Mouse (Mus musculus) adrenal gland, postnatal 4 days (tissue): ENCODE data around the gene Olfr98. TPM values are rescaled to one million over a fixed set of nuclear protein-coding genes. Genes with fewer than 3 reads are reported as not detected.
"Not testable (repeated sequence)": the region's sequence is repeated elsewhere in the genome, so short reads cannot be mapped to it uniquely, and the experiment has no call there.

Experiments used
- DNase-seq, 2 experiments: peaks; one replicate each; pipeline ENCODE4 v3.0.0; 2021 to 2022; ENCODE audit warnings: low spot score in 2 of 2, mixed read lengths in 2 of 2
- long read RNA-seq, 2 experiments: library from polyadenylated mRNA; stranded (forward); transcript quantifications; one replicate each; pipeline ENCODE4 v2.0.0; 2021
- total RNA-seq, 2 experiments: library from RNA; stranded (reverse); gene quantifications; 2 replicates each; pipeline ENCODE4 v1.2.3; 2021

Olfr98 gene
- total RNA-seq: not detected
- long read RNA-seq, experiment 1: 0 reads
- long read RNA-seq, experiment 2: 0 reads

DNA sequence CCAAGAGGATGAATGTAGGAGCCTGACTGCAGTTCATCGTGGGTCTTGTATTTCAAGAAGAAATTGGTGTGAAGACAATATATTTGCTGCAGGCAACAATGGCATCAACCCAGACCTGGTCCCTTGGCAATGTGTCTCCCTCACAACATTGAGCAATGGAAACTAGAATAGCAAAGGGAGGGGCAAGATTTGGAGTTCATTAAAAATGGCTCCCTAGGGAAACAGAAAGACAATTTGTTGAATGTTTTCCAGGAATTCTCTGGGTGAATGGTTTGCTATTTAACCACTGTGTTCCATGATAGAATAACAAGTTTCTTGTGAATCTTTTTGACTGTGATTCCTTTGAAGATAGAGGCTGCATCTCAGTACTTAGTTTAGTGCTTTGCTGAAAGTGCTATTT is at the start of gene Olfr98:
Olfr98 (minus strand) TSS at position 124 of the 400 bp plus-strand sequence.
- no peak for DNase-seq

DNA sequence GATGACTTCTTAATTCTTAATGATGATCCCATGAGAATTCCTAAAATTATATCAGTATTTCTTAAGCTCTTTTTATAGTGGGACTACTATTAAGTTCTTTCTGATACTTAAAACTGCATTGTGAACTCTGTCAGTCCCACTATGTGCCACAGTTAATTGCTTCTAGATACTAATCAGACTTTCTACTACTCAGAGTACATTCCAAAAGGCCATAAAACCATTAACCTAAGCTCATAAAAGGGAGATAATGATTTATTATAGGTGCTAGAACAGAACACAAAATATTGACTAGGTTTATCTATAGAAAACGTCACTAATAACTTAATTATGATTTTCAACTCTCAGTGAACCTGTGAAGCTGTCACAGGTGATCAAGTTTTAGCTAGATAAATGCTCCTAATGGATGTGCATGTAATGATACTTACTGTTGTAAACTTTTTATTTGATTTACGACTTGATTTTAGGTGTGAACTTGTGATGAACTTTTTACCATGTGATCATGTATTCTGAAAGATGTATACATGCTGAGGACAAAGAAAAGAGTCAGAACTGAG is 46.7 kb upstream of the Olfr98 start:
- no peak for DNase-seq

DNA sequence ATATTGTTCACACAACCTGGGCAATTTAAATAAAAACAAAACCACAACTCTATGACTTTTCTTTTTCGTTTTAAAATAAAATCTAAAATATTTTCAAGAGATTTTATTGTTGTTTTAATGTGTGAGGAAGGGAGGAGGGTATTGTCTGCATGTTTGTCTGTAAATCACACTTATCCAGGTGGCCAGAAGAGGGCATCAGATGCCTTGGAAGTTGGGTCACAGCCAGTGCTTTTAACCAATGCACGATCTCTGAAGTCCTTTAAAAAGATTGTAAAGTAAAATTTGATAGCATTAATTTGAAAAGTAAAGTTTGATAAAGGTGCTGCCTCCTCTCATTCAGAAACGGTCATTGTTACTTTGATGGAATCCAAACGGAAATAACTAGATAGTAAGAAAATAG is 44.9 kb upstream of the Olfr98 start:
- no peak for DNase-seq

DNA sequence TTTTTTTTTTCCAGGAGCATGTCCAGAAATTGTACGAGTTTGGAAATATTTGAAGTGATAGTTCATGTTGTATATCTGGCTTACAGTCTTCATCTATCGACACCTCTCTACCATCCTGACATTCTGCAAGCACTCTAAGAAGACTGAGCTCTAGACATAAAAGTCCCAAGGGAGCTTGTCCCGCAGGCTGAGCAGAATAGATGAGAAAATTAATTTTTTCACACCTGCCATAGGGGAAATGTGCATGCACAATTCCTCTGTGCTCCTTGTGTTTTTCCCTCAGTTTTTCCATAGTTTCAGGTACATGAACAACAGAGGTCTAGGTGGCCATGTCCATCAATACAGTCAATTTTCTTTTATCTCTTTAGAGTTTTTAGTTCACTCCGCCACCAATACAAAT is 40.7 kb upstream of the Olfr98 start, which contains the start of gene Olfr101:
Olfr101 (minus strand) TSS at position 101 of the 400 bp plus-strand sequence.
- DNase-seq: no peak

DNA sequence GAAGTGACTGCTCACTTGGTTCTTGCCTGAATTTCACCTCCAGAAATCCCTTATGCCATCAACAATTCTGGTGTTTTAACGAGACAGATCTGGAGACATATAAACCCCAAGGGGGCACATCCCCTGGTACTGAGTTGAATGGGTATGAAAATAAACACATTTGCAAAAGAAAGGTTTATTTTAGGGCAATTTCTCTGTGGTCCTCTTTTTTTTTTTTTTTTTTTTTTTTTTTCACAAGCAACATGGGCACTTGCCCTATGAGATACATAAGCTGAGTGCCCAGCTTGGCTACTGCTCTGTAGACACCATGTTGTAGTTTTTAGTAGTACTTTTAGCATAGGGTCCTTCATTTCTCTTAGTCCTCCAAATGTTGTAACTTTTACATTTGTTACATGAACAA is 19.8 kb upstream of the Olfr98 start, which contains the start of gene Olfr99:
Olfr99 (minus strand) TSS at position 101 of the 400 bp plus-strand sequence.
- no peak for DNase-seq

DNA sequence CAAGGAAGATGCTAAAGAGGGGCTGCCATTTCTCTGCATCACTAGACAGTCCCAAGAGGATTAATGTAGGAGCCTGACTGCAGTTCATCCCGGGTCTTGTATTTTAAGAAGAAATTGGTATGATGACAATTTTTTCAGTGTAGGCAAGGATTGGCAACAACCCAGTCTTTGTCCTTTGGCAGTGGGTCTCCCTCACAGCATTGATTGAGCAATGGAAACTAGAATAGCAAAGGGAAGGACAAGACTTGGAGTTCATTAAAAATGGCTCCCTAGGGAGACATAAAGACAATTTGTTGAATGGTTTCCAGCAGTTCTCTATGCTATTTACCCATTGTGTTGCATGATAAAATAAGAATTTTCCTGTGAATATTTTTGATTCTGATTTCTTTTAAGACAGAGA is 16.8 kb upstream of the Olfr98 start:
- no peak for DNase-seq

DNA sequence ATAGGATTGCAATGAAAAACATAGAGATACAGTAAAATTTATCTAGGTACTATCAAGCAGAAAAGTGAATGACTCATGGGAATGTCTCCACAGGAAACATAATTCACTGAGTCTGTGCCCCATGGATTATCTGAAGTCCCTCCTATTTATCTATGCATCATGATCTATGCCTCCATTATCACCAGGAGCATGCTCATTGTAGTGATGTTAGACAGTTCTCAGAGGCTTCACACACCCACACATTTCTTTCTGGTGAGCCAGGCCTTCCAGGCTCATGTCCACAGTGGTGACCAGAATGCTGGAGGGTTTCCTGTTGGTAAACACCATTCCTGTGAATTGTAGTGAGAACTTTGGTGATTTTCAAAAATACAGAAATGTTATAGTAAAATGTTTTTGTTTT is 13.0 kb upstream of the Olfr98 start:
- DNase-seq: no peak

DNA sequence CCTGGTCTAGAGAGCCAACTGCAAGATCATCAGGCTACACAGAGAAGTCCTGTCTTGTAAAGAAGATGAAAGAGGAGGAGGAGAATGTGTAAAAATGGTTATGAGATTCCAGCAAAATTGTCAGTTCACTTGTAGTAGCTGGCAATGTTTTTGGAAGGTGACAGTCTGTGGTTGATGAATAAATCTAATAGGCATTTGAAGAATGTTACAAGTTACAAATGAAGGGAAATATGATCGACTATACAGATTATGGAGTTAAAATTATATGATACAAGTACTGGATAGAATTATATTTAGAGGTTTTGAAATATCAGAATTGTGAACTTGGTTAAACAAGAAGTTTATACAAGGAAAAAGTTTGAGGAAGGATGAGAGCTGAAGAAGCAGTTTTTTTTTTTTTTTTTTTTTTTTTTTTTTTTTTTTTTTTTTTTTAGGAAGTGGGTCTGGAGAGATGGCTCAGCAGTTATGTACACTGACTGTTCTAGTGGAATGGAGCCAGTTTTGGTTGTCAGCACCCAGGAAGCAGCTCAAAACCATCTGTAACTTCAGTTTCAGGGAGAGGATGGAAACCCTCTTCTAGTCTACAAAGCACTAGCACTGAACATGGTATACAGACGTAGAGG is 12.2 kb upstream of the Olfr98 start:
- DNase-seq: no peak

DNA sequence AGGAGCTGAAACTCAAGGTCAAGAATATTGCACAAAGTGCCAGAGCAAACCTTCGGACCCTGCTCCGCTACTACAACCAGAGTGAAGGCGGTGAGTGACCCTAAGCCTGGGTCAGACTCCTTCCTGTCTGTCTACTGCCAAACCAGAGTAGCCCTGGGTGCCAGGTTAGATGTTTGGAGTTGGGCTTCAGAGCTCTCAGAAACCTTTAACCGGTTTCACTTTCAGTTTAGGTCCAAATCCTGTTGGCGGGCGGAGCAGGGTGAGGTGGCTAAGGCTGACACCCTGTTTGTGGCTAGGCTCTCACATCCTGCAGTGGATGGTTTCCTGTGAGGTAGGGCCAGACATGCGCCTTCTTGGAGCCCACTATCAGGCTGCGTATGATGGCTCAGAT is 7.1 kb upstream of the Olfr98 start:
- no peak for DNase-seq

DNA sequence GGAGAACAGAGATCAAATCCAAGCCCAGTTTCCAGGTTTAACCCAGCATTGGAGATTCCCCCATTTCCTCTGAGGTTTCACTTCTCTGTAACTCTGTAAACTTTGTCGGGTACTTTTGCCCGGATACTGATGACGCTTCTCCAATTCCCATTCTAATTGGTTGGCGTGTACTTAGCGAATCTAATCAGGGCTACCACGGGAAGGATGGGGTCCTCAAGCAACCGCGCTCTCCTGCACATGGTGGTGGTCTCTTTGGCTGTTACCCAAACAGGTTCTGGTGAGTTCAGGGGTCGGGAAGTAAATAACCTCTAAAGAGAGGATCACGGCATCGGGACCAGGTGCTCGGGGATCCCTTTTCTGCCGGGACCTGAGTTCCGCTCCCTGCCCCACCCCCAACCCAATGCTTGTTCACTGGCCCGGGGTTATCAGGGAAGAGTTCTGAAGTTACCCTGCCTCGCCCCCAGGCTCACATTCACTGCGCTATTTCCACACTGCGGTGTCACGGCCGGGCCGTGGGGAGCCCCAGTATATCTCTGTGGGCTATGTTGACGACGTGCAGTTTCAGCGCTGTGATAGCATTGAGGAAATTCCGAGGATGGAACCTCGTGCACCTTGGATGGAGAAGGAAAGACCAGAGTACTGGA is 6.6 kb upstream of the Olfr98 start, which contains the start of gene H2-M3:
H2-M3 (plus strand) TSS at position 163 of the 644 bp plus-strand sequence.
- peak; percentile 44 to 70 for DNase-seq

DNA sequence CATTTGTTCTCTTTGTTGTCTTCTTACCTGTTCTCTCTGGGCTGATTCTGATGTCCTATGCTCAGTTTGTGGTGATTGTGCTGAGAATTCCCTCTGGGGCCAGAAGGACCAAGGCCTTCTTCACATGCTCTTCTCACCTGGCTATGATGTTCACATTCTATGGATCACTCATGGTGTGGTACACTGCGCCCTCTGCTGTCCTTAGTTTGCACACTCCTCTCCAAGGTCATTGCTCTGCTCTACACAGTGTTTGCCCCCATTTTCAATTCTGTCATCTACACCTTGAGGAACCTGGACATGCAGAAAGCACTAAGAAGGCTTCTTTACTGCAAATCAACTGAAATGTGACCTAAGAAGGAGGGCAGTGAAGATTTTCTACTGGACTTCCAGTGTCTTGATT is 13.0 kb downstream of the Olfr98 start:
- DNase-seq: no peak

DNA sequence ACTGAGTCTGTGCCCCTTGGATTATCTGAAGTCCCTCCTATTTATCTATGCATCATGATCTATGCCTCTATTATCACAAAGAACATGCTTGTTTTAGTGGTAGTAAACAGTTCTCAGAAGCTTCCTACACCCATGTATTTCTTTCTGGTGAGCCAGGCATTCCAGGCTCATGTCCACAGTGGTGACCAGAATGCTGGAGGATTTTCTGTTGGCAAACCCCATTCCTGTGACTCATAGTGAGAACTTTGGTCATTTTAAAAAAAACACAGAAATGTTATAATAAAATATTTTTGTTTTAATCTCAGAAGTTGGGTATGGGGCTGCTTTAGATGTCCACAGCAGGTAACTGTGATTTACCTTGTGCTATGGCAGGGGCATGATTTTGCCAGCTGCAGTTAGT is 14.1 kb downstream of the Olfr98 start:
- DNase-seq: no peak

DNA sequence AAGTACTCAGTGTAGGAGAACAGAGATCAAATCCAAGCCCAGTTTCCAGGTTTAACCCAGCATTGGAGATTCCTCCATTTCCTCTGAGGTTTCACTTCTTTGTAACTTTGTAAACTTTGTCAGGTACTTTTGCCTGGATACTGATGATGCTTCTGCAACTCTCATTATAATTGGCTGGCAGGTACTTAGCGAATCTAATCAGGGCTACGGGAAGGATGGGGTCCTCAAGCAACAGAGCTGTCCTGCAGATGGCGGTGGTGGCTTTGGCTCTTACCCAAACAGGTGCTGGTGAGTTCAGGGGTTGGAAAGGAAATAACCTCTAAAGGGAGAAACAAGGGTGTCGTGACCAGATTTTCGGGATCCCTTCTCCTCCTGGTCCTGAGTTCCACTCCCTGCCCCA is 16.8 kb downstream of the Olfr98 start:
- no peak for DNase-seq

DNA sequence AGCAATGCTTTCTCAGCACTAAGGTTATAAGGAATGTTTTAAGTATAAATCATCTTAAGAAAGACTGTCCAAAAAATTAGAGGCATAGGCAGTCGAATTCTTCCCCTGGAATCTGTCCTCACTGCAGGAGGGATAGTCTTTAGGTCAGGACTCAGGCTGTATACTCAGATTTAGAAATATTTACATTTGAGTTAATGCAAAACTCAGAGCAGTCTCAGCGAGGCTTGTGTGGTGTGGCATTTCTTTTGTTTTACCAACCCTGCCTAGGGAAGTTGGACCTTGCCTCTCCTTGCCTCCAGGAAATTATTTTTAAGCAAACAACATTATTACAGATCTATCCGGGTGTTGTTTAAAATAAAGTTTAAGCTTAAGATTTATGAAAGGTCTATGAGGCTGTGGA is 21.4 kb downstream of the Olfr98 start:
- DNase-seq: no peak

DNA sequence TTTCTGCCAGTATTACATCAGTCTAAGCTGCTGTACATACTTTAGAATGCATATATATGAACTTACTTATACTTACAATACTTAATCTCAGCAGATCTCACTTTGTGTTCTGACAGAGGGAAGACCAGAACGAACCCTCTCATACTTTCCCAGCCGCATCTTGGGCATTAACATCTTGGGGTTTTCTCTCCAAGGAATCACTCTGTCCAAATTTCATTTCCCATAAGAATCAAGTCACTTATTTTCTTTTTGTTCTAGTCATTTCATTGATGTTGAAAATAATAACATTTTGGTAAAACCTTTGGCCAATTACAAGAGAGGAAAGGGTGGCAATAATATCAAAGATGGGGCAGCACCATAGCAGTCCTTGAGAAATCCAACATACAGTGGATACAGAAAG is 26.3 kb downstream of the Olfr98 start, which contains the start of gene Olfr97:
Olfr97 (minus strand) TSS at position 101 of the 400 bp plus-strand sequence.
- DNase-seq: not testable (repeated sequence)

DNA sequence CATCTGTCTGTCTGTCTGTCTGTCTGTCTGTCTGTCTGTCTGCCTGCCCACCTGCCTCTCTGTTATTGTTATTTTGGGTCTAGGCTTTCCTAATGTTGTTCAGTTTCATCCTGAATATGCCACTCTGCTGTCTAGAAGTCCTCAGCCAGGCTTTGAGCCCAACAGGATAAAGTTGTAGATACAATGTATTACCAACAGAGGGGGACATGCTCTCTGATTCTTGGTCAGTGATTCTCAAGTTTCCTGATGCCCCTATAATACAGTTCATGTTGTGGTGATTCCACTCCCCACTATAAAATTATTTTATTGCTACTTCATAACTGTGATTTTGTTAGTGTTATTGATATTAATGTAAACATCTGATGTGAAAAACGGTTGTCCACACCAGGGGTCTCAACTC is 41.7 kb downstream of the Olfr98 start:
- no peak for DNase-seq

DNA sequence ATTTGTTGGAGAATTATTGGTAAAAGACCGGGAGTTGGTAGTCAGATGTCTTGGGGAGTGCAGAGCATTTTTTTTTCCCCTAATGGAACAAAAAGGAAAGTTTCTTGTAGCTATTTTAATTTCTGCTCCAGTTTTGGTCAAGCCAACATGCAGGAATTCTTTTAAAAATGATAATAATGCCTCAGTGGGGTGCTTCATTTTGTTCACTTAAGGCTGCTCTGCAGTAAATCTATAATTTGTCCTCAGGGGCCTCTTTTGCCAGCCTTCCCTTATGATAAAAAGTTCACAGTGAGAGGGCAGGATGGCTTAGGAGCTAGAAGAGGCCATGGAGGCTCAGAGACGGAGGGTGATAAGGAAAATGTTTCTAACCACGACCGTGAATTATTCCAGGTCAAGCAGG is 43.7 kb downstream of the Olfr98 start, which contains the start of gene Olfr96:
Olfr96 (plus strand) TSS at position 301 of the 400 bp plus-strand sequence.
- DNase-seq: no peak

DNA sequence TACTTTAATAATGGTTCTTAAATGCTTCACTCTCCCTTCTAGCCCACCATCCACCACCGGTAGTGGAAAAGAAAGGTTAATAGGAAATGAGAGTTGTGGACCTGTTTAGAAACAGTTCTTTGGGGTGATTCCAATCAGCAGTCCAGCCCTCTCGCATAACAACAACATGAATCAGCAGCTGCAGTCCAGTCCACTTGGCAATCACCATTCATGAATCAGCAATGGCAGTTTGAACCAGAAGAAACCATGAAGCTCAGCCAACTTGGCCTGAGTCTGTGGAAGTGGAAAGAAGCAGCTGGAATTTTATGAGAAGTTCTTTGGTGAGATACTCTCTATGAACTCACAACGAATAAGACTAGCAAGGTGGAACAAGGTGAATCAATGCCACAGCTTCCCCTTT is 45.1 kb downstream of the Olfr98 start:
- no peak for DNase-seq

DNA sequence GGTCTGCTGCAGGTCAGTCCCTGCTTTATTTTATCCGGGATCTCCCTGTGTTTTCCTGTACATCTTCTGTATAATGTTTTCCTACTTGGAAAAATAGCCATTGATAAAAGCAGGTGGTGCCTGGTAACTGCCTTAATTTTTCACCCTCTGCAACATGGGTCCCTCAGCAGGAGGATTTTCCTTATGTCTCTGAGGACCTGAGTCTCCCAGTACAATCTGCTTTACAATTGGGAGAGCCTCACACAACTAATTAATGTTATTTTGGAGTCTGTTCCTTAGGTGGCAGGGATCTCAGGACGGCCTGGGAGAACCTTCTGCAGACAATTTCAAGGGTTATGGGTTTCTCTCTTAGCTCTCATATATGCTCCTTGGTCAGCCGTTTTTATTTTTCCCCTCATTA is 50.5 kb downstream of the Olfr98 start, which contains the start of gene Olfr95:
Olfr95 (minus strand) TSS at position 101 of the 400 bp plus-strand sequence.
- no peak for DNase-seq
